Mouse (Mus musculus) heart, adult 11 months (tissue): Measurements from ENCODE around the gene Palm2.

ENCODE experiments used
- DNase-seq: peaks from one replicate; pipeline ENCODE4 v3.0.0; 2022

The Palm2 gene

DNA sequence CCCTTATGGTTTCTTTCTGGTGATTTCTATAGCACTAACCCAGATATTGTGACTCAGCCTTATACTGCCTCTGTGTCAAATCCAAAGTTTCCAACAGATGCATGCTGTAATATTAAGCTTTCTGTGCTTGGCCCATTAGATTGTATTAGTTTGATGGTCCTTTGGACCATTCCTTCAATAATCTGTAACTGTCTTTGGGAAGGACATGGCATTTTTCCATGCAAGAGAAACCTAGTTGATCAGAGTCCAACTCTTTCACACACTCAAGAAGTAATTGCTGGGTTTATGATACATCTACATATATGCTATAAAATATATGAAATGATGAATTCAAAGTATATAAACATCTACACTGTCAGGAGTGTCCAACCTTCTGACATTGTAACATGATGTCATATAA, 281.8 kb downstream of the Palm2 start:
- DNase-seq: no peak

DNA sequence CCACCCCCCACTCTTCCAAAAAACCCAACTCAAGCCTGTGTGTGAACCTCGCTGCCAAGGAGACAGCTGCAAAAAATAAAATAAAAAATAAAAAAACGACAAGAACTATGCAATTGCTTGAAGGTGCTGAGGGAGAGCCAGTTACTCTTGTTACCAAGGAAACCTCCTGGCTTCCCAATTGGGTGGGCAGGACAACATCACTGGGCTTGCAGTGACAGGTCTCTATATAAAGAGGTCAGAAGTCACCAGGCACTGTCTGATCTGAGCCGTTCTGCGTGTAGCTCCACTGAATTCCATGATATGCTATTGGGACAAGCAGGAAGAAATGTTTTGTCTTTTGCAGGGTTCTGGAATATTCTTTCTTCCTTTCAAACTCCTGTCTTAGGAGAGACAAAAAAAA, 282.7 kb downstream of the Palm2 start:
- peak; percentile 65 for DNase-seq

DNA sequence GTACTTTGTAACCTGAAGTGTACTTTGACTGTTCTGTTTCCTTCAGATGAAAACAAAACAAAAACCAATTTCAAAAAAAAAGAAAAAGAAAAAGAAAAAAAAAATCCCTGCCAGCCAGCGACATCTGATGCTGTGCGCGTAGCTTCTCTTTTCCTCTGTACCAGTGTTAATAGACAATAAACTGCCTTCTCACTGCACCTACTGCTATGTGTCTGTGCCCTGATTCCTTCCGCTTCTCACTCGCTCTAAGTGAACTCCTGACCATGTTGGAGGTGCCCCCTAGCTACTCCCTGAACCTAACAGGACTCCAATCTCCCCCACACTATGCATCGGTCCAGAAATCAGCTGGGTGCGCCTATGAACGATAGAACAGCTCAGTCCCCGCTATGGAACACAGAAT, 283.3 kb downstream of the Palm2 start, which contains the start of gene Akap2:
TSS of gene Akap2 (plus strand) at position 304 of the 400 bp plus-strand sequence.
- DNase-seq: peak; percentile 65

DNA sequence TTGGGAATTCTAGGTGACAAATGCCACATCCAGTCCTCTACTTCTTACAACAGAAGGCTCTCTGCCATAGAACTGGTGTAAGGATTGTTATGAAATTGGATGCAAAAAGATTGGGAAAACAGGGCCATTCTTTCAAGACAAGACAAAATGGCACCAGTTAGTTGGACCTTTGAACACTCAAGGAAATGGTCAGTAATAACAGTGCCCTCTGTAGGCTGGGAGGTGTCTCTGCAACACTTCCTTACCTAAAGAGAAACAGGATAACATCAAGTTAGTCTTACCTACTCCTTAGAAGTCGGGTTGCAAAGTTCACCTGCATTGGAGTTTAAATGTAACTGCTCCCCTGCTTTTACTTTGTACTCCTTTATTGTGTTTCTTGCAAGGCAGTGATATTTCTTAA, 285.3 kb downstream of the Palm2 start:
- no peak for DNase-seq

- peak; percentile 86 for DNase-seq
Measured at GRCm38 (mm10) chr4:57720869-57721361, 286.9 kb downstream of the Palm2 start.

- DNase-seq: peak; percentile 50
Measured at GRCm38 (mm10) chr4:57722296-57722695, 288.2 kb downstream of the Palm2 start.

DNA sequence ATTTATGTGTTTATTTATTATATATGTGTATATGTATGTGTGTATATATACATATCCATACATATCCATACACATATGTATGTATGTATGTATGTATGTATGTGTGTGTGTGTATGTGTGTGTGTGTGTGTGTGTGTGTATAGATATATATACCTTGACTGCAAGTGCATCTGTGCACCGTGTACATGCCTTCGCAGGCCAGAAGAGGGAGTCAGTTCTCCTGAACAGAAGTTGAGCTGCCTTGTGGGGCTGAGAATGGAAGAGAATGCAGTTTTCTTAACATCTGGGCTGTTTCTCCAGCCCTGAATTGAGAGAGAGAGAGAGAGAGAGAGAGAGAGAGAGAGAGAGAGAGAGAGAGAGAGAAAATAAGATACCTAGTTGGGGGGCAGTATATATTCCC, 289.6 kb downstream of the Palm2 start:
- DNase-seq: no peak

- no peak for DNase-seq
Measured at GRCm38 (mm10) chr4:57725569-57725968, 291.5 kb downstream of the Palm2 start.

DNA sequence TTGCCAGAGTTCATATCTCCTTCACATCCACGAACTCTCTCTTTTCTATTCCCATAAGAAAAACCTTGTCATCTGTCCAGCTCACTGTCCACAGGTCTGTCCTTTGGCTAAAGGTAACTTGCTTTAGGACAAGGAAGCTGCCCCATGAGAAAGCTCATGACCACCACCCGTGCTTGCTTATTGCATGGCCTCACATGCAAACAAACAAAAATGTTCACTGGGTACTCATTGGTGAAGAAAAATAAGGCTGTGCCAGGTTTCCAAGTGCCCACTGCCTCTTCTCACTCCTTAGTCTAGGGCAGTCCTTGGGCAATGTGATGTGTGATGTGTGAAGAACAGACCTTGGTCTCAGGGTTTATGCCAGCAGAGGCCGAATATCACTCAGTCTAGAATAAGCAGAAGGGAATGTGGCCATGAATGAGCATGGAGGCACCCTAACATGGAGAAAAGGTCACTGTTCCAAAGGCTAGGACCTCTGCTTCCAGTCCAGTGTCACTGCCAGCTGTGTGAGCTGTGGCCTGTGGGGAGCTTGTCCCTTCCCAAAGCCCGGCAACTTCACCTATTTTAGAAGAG, 294.6 kb downstream of the Palm2 start:
- no peak for DNase-seq

DNA sequence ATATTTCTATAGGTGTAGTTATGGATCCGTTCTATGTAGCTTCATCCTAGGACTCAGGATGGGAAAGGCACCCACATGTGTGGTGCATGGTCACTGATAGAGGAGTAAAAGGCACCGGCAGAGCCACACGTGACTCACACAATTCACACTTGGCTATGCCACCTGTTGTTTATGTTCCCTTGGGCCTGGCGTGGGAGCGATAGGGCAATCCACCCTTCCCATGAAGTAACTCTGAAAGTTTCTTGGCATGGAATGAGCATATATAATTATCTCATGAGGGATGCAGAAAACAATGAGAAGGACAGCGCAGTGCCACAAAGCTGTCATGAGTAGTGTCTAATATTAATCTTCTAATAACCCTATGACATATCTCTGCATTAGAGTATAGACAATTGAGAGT, 296.0 kb downstream of the Palm2 start:
- DNase-seq: no peak

DNA sequence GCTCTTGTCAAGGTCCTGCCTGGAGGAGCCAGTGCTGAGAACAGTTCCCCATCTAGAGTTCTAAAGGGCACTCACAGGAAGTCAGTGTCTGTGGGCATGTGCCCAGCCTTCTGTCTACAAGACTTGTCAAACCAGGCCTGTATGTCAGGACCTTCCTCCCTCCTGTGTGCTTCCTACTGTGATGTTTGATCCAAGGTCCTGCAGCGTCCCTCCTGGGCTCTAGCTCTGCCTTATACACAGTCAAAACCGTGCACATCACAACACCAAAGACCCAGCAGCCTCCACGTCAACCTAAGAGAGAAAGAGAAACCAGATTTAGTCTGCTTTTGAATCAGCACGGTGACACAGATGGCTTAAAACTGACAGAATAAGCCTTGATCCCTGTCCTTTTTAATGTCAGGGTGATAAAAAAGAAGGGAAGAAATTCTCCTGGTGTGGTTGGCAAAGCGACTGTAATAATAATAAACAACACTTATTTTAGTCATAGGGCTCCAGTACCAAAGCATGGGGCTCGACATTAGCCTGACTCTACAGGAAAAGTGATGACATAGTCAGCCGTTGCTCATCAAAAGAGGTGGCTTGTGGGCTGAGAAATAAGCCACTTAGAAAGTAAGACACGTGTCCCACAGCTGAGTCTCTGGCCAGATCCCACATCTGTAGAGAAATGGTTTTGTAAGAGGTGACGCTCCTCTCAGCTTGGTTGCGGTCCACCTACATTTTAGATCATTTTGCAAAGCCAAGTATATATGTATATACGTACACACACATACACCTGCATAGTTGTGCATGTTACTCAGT, 297.0 kb downstream of the Palm2 start:
- DNase-seq: no peak

- no peak for DNase-seq
Measured at GRCm38 (mm10) chr4:57732351-57732750, 298.3 kb downstream of the Palm2 start.

DNA sequence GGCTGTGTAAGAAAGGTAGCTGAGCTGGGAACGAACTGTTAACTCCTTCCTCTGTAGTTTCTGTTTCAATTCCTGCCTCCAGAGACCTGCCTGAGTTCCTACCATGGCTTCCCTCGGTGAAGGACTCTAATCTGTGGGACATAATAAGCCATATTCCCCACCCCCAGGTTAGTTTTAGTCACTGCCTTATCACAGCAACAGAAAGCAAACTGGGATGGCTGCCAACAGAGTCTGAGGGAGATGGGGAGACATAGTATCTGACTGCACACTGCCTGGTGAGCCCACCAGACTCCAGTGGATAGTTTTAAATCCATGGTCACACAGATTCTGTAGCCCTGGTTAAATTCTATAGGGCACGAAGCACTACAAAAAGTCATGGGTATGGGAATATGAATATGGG, 299.4 kb downstream of the Palm2 start:
- DNase-seq: peak; percentile 93

DNA sequence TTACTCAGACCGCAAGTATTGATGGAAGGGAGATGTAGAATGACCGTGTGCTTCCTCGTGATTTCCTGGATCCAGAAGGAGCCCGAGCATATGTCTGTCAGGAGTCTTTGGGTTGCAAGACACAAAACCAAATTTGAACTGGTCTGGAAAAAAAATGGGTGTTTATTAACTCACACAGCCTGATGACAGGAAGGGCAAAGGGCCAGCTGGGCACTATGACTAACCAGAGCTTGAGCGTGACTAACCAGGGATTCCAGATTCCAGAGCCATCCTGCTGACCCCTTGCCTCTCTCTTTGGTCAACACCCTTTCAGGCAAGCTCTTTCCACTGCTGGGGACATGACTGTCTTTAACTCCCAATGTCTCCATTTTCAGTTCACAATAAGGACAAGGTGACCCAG, 301.4 kb downstream of the Palm2 start:
- DNase-seq: no peak

DNA sequence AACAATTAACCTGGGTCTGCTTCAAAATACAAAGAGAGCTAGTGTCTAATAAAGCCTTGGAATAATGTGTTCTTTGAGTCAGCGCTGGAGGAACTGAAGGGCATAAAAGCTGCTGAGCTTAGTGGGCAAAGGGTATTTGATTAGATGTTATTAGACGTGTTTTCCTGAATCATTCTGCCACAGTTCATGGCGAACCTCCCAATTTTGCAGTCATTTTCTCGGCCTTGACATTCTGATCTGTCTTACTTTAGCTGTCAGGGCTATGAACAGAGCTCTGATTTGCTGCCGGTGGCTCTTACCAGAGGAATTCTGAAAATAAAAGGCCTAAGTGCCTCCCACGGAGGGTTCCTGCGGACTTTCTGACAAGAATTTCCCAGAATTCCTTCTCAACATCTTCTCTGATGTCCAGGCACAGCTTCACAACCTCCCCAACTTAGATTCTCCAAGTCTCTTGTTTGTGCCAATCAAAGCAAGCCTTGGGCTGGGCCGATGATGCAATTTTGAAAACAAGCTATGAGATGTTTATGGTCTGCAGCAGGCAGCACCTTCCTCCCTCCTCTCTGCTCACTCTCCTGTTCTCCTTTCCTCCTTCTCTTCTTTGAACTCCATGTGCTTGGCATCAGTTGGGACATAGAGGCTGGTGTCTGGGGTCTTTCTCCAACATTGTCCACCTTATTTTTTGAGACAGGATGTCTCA, 305.0 kb downstream of the Palm2 start:
- DNase-seq: no peak

DNA sequence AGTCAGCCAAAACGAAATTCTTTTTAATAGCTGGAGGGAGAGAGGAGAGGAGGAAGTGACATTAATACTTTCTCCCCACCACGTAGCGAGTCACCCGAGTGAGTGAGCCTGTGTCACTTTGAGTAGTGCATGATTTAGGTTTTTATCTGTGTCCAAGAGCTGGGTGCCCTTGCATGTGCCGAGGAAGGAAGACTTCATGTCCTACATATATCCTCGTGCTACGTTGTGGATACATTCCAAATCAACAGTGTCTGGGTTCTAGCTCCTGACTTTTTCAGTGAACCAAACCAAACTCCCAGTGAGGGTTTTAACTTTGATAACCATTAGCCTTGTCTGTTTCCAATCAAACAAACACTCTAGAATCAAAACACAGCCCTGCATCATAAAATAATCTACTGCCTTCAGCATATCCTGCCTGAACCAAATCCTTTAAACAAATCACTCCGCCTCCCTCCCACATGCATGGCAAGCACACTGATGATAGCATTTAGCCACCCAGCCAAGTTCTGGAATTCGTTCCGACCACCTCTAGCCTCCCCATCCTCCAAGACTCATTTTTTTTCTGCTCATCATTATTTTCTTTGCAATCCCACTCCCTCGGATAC, 309.4 kb downstream of the Palm2 start:
- no peak for DNase-seq

- peak; percentile 94 for DNase-seq
Measured at GRCm38 (mm10) chr4:57750651-57751050, 316.6 kb downstream of the Palm2 start.

- no peak for DNase-seq
Measured at GRCm38 (mm10) chr4:57751054-57751453, 317.0 kb downstream of the Palm2 start.

DNA sequence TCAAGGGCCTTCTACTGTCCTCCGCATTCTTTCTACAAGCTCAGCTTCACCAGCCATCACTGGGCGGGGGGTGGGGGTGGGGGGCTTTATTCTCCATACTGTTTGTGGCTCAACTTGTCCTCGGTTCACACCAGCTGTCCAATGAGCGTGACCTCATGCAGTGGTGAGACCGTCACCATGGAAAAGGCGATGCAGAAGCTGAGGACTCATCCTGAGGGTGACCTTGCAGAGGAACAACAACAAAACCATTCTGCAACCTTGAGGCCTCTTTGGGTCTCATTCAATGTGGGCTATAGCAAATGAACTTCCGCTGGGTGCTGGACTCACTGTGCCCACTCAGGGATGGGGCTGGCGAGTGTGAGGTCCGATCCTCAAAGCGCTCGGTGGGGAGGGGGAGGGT, 317.5 kb downstream of the Palm2 start:
- no peak for DNase-seq

DNA sequence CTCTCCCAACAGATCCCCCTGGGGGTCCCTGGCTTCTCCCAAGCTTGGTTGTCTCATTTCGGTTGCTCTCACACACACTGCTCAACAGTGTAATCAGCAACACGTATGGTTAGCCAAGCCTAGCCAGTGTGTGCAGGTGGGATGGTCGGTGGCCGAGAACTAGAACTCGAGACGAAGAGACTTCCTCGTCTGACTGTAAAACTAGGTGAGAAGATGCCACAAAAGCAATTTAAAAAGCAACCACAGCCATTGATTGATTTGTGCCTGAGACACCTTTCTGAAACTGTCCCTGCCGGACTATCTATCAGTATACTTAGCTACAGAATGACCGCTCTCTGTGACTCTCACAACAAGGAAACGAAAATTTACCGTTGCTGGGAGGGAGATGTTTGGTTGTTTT, 321.0 kb downstream of the Palm2 start:
- DNase-seq: no peak

GRCm38 (mm10) chr4:57757997-57758396, 323.9 kb downstream of the Palm2 start:
- DNase-seq: peak; percentile 95
